Mouse (Mus musculus): ENCODE measurements at regions not wholly inside any gene's neighbourhood (a gene's known extent, or its start where the extent isn't known, plus 50 kb on each side); places are given as distances from the start of the nearest gene placed in this dataset.

GRCm38 (mm10) chr16:84653873-84654272 is 81.7 kb downstream of the Mrpl39 start:
- TF ChIP-seq POLR2A (IDR thresholded peaks at IDR 0.05; ENCODE audit: insufficient read depth, low read depth, low read length) (no peak), CTCF (IDR thresholded peaks at IDR 0.05; ENCODE audit: insufficient read depth, low read depth, low read length) (no peak)

All from olfactory bulb, adult 2 months (tissue).